Mouse (Mus musculus): Measurements from ENCODE around the gene Ak1.

Ak1 gene

DNA sequence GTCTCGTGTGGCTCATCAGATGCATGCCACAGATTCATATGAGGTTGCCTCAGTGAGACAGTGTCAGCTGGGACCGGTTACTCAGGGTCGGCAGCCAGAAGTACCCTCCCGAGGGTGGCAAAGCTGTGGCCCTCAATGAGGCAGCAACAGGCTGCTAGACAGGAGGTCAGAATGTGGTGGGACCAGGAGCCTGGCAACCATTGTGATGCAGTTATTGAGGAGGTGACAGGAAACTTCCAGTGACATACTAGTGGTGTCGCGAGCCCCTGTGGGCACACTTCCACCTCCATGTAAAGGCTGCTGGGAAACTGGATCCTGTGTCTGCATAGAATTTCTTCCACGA lies at the start of gene Ak1:
Ak1 (plus strand) TSS at position 242 of the 343 bp plus-strand sequence.
- DNase-seq (ENCODE audit: low spot score) = no peak

DNA sequence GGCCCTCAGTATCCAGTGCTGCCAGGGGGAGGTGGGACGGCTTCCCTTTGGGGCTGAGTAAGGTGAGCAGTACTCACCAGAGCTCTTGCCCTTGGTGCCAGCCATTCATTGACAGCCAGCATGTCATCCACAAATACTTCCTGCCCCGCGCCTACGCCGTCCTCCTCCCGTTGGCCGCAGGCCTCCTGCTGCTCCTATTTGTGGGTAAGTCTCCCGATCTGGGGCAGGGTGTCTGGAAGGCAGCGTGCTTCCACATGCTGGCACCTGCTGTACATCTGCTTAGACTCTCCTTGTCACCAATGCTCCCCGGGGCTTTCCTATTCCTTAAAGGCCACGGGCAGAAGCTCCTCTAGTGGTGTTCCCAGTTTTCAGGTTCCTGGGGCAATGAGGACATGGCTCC lies 49.4 kb upstream of the Ak1 start:
- DNase-seq (ENCODE audit: low spot score) = no peak

DNA sequence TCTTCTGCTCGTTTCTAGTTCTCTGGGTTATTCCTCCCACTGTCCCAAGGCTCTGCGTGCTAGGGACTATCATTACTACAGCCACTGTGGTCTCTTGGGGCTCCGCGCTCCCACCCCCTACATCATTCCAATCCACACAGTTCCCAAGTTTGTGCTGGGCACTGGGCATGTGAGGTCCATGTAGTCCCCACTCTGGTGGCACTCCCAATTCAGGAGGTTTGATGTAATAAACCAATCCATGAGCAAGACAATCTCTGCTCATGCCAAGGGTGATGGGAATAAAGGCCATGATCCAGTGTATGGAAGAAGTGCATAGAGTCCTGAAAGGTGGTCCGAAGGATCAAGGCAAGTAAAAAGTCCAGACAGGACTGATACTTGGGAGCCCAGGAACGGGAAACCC lies 47.1 kb upstream of the Ak1 start, which contains the start of gene Pip5kl1:
Pip5kl1 (plus strand) TSS at position 301 of the 400 bp plus-strand sequence.
- DNase-seq (ENCODE audit: low spot score) = no peak

GRCm38 (mm10) chr2:32574901-32575585 lies 46.5 kb upstream of the Ak1 start:
- peak; percentile 29 for DNase-seq (ENCODE audit: low spot score)

GRCm38 (mm10) chr2:32575586-32576160 lies 45.9 kb upstream of the Ak1 start, which contains the start of gene 9430097D07Rik:
Gene 9430097D07Rik (minus strand): TSS chr2:32575684.
- no peak for DNase-seq (ENCODE audit: low spot score)

DNA sequence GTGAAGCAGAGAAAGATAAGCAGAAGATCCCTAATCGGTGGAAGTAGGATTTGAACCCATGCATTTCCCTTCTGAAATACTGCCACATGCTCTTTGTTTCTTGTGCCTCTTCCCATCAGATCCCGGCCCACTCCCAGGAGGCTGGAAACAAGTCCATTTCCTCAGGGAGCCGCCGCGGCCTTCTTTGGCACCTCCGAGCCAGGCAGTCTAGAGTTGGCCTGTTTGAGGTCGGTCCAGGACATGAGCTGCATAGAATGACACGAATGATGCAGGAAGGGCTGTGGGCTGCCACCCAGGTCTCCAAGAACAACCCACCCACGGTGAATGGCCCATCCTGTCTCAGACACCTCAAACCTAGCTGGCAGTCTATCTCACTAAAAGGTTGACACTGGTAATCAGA lies 45.0 kb upstream of the Ak1 start:
- DNase-seq (ENCODE audit: low spot score) = no peak

DNA sequence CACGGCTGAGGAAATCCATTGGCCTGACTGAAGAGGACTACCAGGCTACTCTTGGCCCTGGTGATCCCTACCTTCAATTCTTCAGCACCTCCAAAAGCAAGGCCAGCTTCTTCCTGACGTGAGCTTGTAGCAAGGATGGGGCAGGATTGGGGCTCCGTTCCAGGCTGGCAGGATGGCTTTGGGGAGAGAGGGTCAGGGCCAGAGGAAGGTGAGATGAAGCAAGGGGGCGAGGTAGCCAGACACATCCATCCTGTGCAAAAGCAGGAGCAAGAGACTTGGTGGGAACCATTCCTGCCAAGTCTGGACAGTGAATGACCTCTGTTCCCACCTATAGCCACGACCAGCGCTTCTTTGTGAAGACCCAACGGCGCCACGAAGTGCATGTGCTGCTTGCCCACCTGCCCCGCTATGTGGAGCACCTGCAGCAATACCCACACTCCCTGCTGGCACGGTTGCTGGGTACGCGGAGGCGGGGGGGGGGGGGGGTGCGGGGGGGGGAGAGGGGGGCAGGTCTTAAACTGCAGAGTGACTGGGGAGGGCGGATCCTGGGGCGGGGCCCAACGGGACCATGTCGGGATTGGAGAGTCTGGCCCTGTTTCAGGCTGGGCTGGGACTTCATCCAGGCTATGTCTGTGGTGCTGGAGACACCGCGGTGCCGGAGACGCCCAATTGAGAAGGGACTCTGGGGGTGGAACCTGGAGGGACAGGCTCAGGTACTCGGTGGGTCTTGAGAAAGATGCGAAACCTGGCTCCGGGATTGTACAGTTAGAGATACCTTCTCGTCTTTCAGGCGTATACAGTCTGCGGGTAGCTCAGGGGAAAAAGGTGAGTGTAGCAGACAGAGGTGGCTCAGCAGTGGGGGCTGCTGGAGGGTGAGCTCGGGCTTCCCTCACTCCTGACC lies 43.2 kb upstream of the Ak1 start:
- no peak for DNase-seq (ENCODE audit: low spot score)

DNA sequence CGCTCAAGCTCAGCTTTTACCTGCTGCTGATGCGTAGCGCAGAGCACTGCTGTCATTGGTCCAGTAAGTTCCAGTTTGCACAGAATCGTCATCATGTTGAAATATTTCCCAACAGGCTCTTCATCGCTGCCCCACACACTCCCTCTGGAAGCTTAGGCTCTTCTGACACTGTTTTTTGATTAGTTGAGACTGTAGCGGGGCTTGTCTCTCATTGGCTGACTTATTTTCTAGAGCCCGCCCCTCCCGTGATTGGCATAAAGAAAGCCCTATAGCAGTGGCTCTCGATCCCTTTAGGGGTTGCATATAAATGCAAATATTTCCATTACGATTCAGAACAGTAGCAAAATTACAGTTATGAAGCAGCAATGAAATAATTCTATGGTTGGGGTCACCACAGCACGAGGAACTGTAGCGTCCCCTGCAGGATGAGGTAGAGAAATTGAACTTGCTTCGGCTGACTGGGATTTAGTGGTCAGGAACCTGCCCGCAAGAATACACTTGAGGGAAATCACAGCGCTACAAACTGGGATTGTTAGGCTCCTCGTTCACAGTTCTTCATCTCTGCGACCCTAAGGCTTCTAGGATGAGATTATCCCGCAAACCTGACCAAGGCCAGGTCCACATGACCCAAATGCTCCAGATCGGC lies 40.0 kb upstream of the Ak1 start:
- no peak for DNase-seq (ENCODE audit: low spot score)

DNA sequence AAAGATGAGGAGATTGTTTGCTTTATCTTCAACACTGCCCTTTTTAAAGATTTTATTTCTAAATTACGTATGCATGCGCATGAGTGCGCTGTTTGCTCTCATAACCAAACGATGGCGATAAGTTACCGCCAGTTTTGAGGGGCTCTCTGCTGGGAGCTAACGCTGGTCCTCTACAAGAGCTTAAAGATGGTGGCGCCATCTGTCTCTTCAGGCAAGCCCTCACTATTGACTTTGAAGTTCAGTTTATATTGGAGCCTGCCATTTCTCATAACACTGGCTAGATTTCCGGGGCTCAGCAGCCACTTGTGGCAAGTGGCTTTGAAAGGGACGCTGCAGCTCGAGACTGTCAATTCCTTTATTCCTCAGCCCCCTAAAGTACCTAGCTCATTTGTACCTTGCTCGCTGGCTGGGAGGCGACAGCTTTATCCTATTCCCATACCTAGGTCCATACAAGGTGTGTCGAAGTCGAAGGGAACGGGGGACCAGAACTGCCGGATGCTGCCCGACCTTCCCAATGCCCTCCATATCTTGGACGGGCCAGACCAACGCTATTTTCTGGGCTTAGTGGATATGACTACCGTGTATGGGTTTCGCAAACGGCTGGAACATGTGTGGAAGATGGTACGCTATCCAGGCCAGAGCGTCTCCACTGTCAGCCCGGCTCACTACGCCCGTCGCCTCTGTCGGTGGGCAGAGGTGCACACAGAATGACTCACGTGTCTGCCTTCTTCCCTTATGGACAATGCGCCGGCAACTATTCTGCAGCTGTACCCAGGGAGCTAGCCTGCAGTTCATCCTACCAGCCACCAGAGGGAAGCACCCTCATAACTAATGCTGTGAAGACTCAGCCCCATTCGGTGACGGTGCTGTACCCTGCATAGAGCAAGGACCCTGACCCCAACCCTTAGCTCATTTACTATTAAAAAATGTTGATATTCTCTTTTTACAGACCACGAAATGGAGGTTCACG lies 38.4 kb upstream of the Ak1 start:
- peak; percentile 52 for DNase-seq (ENCODE audit: low spot score)

DNA sequence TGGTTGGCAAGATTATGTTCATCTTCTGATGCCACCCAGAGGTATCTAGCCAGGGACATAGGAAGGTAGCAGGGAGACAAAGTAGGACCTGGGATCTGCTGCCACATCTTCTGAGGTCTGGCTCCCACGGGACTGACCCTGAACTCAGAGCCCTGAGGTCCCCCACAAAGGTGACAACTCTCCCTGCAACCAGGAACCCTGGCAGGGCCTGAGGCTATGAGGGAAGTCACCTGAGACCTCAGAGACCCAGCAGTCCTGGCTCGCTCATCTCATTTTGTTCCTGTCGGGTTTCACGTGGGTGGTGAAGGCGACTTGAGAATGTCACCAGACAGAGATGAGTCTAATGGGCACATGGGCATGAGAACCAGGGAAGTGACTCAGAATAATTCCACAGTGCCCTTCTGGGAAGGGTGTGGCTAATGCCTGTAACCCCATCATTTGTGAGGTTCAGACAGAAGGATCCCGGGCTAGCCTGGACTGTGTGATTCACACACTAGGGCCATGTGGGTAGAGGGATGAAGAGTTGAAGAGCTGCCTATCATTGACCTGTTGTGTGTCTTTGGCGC lies 36.3 kb upstream of the Ak1 start:
- DNase-seq (ENCODE audit: low spot score) = no peak

- DNase-seq (ENCODE audit: low spot score) = peak; percentile 80
Measured at GRCm38 (mm10) chr2:32586871-32587351, 34.6 kb upstream of the Ak1 start, which contains the start of gene St6galnac4. Gene St6galnac4 (plus strand): TSS chr2:32587095.

DNA sequence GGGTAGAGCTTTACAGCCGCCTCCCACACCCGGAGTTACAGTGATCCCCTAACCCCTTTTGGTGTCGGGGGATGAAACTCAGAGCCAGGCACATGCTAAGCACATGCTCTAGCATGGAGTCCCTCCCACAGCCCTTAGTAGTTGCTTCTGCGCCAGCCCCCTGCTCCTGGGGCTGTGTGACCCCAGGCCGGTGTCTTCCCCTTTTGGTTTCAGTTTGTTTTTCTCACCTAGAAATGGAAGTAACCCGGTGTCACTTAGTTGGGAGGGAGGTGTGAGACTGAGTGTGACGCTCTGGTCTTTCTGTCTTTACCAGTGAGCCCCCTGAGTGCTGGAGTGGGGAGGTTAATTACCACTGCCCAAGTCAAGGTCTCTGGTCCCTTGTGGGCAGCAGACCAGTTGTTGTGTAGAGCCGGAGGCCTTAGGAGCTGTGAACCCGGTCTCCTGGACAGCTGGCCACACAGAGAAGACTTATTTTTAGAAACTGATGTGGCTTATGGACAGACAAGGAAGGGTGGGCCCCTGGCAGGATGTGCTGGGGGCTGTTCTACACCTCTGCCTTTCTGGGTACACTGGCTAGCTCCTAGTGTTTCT lies 33.7 kb upstream of the Ak1 start:
- peak; percentile 53 for DNase-seq (ENCODE audit: low spot score)

DNA sequence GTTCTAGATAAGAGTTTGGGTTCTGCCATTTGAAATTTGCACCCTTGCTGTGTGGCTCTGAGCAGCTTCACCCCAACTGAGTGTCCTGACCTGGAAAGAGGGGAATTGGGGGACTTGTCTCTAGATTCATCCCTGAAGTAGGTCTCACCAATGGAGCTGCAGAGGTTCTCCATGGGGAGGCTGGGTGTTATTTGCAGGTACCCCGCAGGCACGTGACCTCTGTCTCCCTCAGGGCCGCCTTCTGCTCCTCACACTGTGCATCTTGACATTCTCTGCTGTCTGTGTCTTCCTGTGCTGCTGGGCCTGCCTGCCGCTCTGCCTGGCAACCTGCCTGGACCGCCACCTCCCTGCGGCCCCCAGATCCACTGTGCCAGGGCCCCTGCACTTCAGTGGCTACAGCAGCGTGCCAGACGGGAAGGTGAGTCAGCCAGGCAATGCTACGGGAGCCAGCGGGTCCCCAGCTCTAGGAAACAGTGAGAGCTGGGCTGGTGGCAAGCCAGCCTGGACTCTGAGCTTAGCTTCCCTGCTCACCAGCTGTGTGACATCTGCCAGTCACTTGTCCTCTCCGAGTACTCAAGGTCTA lies 32.3 kb upstream of the Ak1 start:
- no peak for DNase-seq (ENCODE audit: low spot score)

DNA sequence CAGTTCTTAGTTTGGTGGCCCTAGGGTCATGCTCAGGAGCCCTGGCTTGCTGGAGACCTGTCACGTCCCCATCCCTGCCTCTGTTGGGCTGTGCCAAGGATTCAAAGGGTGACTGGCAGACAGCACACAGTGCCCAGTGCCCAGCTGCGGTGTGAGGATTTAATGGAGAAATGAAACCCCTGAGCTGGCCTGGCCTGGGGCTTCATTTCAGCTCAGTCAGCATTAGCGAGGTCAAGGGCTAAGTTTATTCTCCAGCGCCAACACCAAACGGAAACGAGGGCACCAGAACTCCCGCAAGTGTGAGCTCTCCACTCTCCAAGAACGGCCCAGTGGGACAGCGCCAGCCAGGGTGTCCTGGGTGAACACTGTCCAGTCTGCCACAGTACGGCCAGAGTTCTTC lies 31.3 kb upstream of the Ak1 start:
- no peak for DNase-seq (ENCODE audit: low spot score)

DNA sequence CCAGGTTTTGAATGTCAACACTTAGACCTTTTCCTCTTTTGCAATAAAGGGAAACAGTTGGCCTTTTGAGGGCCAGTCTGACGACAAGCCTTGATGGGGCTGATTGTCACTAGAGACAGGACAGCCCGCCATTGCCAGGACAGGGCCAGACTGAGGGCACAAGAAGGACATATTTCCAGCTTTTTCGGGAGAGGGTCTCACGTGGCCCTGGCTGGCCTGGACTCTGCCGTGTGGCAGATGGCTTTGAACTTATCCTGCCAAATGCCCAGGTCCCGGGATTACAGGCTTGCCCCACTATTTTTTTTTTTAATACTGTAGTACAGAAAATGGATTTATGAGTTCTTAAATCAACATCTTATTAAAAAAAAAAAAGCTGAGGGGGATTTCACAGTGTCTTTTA lies 30.3 kb upstream of the Ak1 start:
- no peak for DNase-seq (ENCODE audit: low spot score)

- no peak for DNase-seq (ENCODE audit: low spot score)
Measured at GRCm38 (mm10) chr2:32596725-32597124, 24.8 kb upstream of the Ak1 start.

DNA sequence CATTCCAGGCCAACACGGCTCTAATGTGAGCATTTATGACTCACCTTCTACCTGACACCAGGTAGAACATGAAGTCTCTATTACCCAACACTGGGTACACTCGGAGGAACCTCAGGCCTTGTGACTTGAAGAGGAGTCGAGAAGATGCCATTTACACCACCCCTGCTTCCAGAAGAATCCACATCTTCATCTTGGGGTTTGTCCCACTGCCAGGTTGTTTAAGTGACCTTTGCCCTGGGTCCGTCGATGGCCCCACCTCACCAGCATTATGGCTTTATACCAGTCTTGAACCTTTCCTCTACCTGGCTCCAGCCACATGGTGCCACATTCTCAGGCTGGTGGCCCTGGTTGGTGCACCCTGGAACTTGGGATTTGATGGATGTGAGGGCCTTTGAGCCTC lies 24.3 kb upstream of the Ak1 start:
- no peak for DNase-seq (ENCODE audit: low spot score)

DNA sequence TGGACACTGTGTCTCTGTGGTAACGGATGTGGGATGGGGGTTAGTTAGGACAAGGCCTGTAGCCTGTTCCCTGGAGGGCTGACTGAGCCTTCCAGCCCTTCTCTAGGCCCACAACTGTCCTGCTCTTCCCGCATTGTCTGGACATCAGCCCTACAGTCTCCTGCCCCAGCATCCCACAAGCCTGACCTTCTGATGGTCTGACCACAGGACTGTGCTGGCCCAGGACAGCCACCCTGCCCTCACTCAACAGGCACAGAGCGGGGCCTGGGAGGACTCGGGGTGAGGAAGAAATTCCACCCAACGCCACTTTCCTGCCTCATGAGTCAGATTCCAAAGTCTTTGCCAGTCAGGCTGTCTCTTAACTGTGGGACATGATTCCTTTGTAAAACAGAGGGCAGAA lies 23.9 kb upstream of the Ak1 start:
- DNase-seq (ENCODE audit: low spot score) = no peak

DNA sequence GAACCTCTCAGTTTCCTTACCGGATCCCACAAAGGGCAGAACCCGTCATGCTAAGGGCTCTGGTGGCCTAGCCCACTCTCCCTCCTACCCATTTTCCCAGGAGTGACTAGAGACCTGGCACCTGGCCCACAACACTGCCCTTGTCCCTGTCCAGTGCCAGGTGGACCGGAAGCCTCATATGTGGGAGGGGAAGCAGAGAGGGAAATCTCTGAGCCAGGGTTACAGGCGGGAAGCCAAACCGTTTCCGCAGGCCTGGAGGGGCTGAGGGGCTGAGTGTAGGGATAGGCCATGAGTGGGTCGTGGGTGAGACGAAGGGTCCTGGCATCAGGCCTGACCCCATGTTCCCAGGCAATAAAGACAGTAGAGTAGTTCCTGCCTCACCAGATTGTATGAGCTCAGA lies 23.1 kb upstream of the Ak1 start:
- no peak for DNase-seq (ENCODE audit: low spot score)

- no peak for DNase-seq (ENCODE audit: low spot score)
Measured at GRCm38 (mm10) chr2:32599409-32599808, 22.1 kb upstream of the Ak1 start, which contains the start of gene St6galnac6. Gene St6galnac6 (plus strand): TSS chr2:32599709.

Data from spleen, adult 12 weeks (tissue).